Mouse (Mus musculus) G1E (cell line): ENCODE results near the gene Astn1. TPM values are rescaled to one million over a fixed set of nuclear protein-coding genes. Genes with fewer than 3 reads are reported as not detected.

Experiments
- ATAC-seq: 2 replicates; pipeline ENCODE4 v1.8.0; 2016; ENCODE audit warnings: mild to moderate bottlenecking; ENCODE audit not compliant: insufficient number of reproducible peaks, poor library complexity, low FRiP score, severe bottlenecking; ENCODE audit errors: extremely low read depth
- DNase-seq: peaks from one replicate; pipeline ENCODE4 v3.0.0; 2012; ENCODE audit warnings: low spot score
- H3K27me3 ChIP-seq: 2 replicates; pipeline ENCODE4 v1.6.1; 2012; ENCODE audit warnings: mild to moderate bottlenecking, low read length, inconsistent platforms; ENCODE audit not compliant: insufficient read depth
- H3K36me3 ChIP-seq: replicated peaks from 2 replicates; pipeline ENCODE3; 2012; ENCODE audit warnings: mild to moderate bottlenecking, inconsistent platforms
- H3K4me1 ChIP-seq: 2 replicates; pipeline ENCODE4 v1.6.1; 2012; ENCODE audit warnings: low read depth, low read length, inconsistent platforms, mixed read lengths; ENCODE audit not compliant: insufficient read depth
- H3K4me3 ChIP-seq: 2 replicates; pipeline ENCODE4 v1.5.1; 2012; ENCODE audit warnings: low read depth, mild to moderate bottlenecking, inconsistent platforms, low read length, moderate library complexity, mixed read lengths
- H3K9me3 ChIP-seq: replicated peaks from 2 replicates; pipeline ENCODE4 v1.6.1; 2012; ENCODE audit warnings: inconsistent platforms
- CTCF ChIP-seq: IDR thresholded peaks from 2 replicates; pipeline ENCODE4 v1.5.1; 2012; ENCODE audit warnings: low read depth, low read length, inconsistent platforms, mixed read lengths
- GATA1 ChIP-seq: IDR thresholded peaks from 2 replicates; pipeline ENCODE4 v1.6.1; 2012; ENCODE audit warnings: borderline replicate concordance, low read length, inconsistent platforms, mixed read lengths
- GATA2 ChIP-seq: IDR thresholded peaks from 2 replicates; pipeline ENCODE4 v1.6.1; 2012; ENCODE audit warnings: low read depth, low read length, inconsistent platforms, borderline replicate concordance
- POLR2AphosphoS5 ChIP-seq: IDR thresholded peaks from 2 replicates; pipeline ENCODE4 v1.6.1; 2012; ENCODE audit warnings: low read depth, low read length, inconsistent platforms; ENCODE audit not compliant: insufficient replicate concordance
- TAL1 ChIP-seq: conservative IDR thresholded peaks from 2 replicates; pipeline ENCODE4 v1.6.1; 2012; ENCODE audit warnings: low read depth, low read length, inconsistent platforms, mixed read lengths
- polyA plus RNA-seq: library from polyadenylated mRNA; stranded (reverse); fragments of >175 nt; gene quantifications from 2 replicates; pipeline ENCODE4 v1.2.3, GENCODE M21; 2012
- total RNA-seq, 2 experiments: library from RNA; stranded (forward) in 1 of 2; stranded (reverse) in 1 of 2; fragments of 200-1000 nt in 1 of 2; fragments of >200 nt in 1 of 2; fragmentation: Nextera tagmentation in 1 of 2; gene quantifications; 2 replicates each; pipeline ENCODE4 v1.2.3; 2014 to 2017

Astn1 gene
- total and polyA plus RNA-seq, 3 experiments: 0.08 to 0.16 TPM; not detected in 1

- Histone ChIP-seq H3K4me3 (no peak overlapping the region), H3K9me3 (peaks cover 28% of the 10 kb centered on the region), H3K4me1 (no peaks in the 10 kb centered on the region), H3K27me3 (no peaks in the 10 kb centered on the region), H3K36me3 (no peaks in the 10 kb centered on the region)
- no peak for TF ChIP-seq CTCF
- TF ChIP-seq TAL1: no peak
- DNase-seq (no peak), ATAC-seq (no peak)
These were observed 90.6 kb downstream of the Astn1 start for GRCm38 (mm10) chr1:158452675-158453074.

GRCm38 (mm10) chr1:158453587-158453986 lies 91.5 kb downstream of the Astn1 start:
- H3K9me3 ChIP-seq: peaks cover 29% of the 10 kb centered on the region
- no peaks in the 10 kb centered on the region for H3K4me1 ChIP-seq
- H3K4me3 ChIP-seq: no peak overlapping the region
- DNase-seq (no peak), ATAC-seq (no peak)
- TF ChIP-seq POLR2AphosphoS5 (no peak), GATA1 (no peak), GATA2 (no peak), TAL1 (no peak), CTCF (no peak)
- no peaks in the 10 kb centered on the region for H3K27me3 ChIP-seq
- H3K36me3 ChIP-seq: no peaks in the 10 kb centered on the region

- Histone ChIP-seq H3K4me3 (no peak overlapping the region), H3K9me3 (peaks cover 24% of the 10 kb centered on the region), H3K4me1 (no peaks in the 10 kb centered on the region), H3K27me3 (no peaks in the 10 kb centered on the region), H3K36me3 (no peaks in the 10 kb centered on the region)
- DNase-seq: no peak
- no peak for ATAC-seq
- TF ChIP-seq GATA1 (no peak), CTCF (no peak), TAL1 (no peak), POLR2AphosphoS5 (no peak), GATA2 (no peak)
These were observed 101.9 kb downstream of the Astn1 start for GRCm38 (mm10) chr1:158463975-158464374.

- no peak overlapping the region for H3K4me3 ChIP-seq
- DNase-seq (no peak), ATAC-seq (no peak)
- peaks cover 30% of the 10 kb centered on the region for H3K9me3 ChIP-seq
- H3K4me1 ChIP-seq: no peaks in the 10 kb centered on the region
- TF ChIP-seq TAL1 (no peak), CTCF (no peak), GATA2 (no peak), POLR2AphosphoS5 (no peak), GATA1 (no peak)
- no peaks in the 10 kb centered on the region for H3K27me3 ChIP-seq
- no peaks in the 10 kb centered on the region for H3K36me3 ChIP-seq
These were observed 103.2 kb downstream of the Astn1 start for GRCm38 (mm10) chr1:158465286-158465685.

- Histone ChIP-seq H3K36me3 (no peaks in the 10 kb centered on the region), H3K9me3 (peaks cover 11% of the 10 kb centered on the region), H3K27me3 (no peaks in the 10 kb centered on the region), H3K4me1 (no peaks in the 10 kb centered on the region), H3K4me3 (no peak overlapping the region)
- ATAC-seq (no peak), DNase-seq (no peak)
- TF ChIP-seq GATA2 (no peak), GATA1 (no peak), POLR2AphosphoS5 (no peak), TAL1 (no peak), CTCF (no peak)
These were observed 115.8 kb downstream of the Astn1 start for GRCm38 (mm10) chr1:158477841-158478240.

GRCm38 (mm10) chr1:158480285-158480684 lies 118.2 kb downstream of the Astn1 start:
- Histone ChIP-seq H3K9me3 (peaks cover 16% of the 10 kb centered on the region), H3K36me3 (no peaks in the 10 kb centered on the region), H3K4me3 (no peak overlapping the region), H3K4me1 (no peaks in the 10 kb centered on the region), H3K27me3 (no peaks in the 10 kb centered on the region)
- DNase-seq (no peak), ATAC-seq (no peak)
- TF ChIP-seq TAL1: no peak
- TF ChIP-seq GATA2: no peak
- TF ChIP-seq POLR2AphosphoS5: no peak
- no peak for TF ChIP-seq GATA1
- no peak for TF ChIP-seq CTCF

GRCm38 (mm10) chr1:158483733-158484132 lies 121.7 kb downstream of the Astn1 start:
- ATAC-seq: no peak
- DNase-seq: no peak
- Histone ChIP-seq H3K4me3 (no peak overlapping the region), H3K27me3 (no peaks in the 10 kb centered on the region), H3K4me1 (no peaks in the 10 kb centered on the region), H3K36me3 (no peaks in the 10 kb centered on the region), H3K9me3 (peaks cover 23% of the 10 kb centered on the region)
- TF ChIP-seq GATA1 (no peak), GATA2 (no peak), TAL1 (no peak), CTCF (no peak), POLR2AphosphoS5 (no peak)
